Mouse (Mus musculus): ENCODE measurements around the gene Dnah17. TPM values are rescaled to one million over a fixed set of nuclear protein-coding genes. Genes with fewer than 3 reads are reported as not detected.

The Dnah17 gene
- total RNA-seq (2015) (0.12 and 1.3 TPM in 2 replicates), total RNA-seq (2017) (not detected in 2 replicates)

DNA sequence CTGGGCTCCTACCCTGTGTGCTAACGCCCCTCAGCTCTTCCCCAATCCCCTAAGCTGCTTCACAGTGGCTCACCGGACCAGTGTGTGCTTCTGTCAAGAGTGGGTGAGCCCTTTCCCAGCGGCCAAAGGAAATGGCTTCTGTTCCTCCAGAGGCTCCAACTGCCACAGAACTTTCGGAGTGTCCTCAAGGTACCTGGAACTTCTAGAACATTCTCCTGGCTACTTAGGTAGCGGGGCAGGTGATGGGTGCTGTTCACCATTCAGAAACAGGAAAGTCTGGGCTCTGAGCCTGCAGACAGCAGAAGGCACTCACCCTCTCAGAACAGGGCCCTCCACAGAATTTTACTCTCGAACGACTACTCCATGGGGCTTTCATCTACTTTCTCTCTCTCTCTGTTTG, at the start of gene Dnah17:
Dnah17 (minus strand) TSS at position 101 of the 400 bp plus-strand sequence.
- no peak for ATAC-seq (replicated peaks; ENCODE audit: poor library complexity)

DNA sequence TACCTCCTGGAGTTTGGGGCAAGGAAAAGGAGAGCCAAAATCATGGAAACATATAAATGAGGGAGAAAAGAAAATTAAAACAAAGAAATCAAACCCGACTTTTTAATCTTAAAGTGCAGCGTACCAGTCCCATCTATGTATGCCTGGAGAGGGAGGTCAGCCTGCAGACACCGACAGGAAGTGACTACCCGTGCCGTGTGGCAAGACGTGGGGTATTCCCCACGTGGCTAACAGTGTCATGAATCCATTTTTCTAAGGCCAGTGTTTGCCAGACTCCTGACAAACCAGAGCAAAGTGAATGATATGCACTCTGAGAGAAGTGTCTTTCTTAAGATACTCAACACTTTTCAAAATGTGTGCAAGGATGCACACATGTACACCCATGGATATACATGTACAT, 49.8 kb upstream of the Dnah17 start:
- peak; percentile 41; the same call in 1 of the 2 replicates for ATAC-seq (replicated peaks; ENCODE audit: poor library complexity)

DNA sequence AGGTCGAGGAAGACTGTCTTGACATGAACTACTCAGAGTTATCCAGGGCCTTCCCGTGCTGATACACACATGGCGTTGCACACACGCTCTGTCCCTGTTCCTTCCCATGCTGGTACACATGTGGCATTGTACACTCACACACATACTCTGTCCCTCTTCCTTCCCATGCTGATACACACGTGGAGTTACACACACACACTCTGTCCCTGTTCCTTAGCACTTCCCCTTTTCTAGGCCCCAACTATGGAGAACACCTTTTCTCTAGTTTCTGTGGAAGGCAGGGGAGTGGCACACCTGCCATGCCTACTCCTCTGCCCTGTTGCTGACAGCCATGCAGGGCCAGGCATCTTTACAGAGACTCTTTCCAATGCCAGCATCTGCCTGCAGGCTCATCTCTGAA, 47.8 kb upstream of the Dnah17 start:
- ATAC-seq (replicated peaks; ENCODE audit: poor library complexity), result peak; percentile 63

DNA sequence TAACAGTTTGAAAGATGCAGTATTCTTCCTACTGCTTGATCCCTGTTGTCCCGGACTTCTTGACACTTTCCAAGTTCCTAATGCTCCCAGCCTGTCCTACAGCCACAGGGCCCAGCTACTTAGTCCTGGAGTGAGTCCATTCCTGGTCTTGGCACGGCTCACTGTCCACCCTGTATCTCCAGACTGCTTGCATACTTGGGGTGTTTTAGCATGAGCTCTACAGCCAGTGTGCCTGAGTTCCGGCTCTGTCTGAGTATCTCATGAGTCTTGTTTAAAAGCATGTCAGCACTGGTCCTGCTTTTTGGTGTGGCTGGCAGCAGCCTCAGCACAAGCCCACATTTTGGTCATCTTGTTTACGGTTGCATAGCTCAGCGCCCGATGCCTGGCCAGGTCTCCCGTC, 44.3 kb upstream of the Dnah17 start:
- ATAC-seq (replicated peaks; ENCODE audit: poor library complexity), result no peak

DNA sequence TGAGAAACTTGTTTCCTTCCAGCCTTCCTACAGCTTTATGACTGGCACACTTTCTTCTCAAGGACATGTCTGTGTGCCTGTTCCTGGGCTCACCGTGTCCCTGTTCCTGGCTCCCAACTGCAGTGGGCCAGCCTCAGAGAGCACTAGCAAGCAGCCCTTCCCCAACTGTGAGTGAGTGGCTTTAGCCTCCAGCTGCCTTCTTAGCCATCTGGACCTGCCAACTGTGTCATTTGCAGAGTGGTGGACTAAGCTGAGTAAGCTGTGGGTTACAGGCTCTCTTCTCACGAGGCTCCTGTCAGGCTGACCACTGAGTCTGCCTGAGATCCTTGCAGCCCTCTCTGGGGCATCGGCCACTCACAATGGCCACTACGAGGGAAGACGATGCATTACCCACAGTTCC, 42.3 kb upstream of the Dnah17 start:
- no peak for ATAC-seq (replicated peaks; ENCODE audit: poor library complexity)

DNA sequence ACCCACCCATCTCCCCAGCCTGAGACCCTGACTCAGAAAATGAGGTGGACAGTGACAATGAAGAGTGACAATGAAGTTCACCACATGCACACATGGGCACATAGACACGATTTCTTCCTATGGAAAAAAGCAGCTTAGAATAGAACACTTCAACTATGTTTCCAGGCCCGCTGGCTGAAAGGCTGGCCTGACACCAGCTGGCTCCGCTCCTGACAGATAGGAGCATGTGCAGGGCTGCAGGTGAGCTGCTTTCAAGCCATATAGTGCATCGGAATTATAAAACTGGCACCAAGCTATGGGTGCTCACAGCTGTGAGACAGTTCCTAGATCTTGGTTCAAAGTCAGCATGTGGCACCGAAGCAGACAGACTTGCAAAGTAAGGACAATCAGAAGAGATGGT, 39.9 kb upstream of the Dnah17 start:
- no peak for ATAC-seq (replicated peaks; ENCODE audit: poor library complexity)

DNA sequence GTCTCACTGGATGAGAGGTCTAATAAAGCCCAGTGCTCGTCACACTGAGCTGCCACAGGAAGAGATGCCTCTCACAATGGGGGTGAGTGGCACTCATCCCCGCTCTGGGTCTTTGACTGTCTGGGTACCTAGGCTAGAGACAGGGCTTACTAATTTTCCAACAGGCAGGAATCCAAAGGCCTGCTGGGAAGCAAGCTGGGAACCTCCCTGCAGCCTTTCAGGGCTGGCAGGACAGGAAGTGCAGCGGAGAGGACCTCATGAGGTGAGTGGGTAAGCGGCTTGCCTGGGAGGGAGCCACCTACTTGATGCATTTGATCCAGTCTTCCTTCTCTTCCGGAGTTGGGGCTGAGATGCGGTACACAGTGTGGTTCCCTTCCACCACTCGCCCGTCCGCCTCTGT, 38.3 kb upstream of the Dnah17 start:
- ATAC-seq (replicated peaks; ENCODE audit: poor library complexity), result no peak

DNA sequence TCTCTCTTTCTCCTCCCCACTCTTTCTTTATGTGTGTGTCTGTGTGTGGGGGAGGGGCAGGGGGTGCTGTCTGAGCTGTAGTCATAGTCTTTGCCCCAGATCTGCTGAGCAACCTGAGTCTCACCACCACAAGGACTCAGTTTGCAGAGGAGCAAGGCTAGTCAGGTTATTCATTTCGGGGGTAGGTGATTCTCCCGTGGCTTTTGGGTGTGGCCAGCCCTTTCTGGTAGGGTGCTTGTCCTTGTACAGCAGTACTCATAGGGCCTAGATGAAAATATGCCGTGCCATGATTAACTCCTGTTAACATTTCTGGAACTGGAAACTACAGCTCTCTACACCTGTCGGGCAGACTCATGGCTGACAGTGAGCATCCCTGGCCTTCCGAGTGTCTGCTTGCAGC, 36.2 kb upstream of the Dnah17 start:
- ATAC-seq (replicated peaks; ENCODE audit: poor library complexity), result no peak

DNA sequence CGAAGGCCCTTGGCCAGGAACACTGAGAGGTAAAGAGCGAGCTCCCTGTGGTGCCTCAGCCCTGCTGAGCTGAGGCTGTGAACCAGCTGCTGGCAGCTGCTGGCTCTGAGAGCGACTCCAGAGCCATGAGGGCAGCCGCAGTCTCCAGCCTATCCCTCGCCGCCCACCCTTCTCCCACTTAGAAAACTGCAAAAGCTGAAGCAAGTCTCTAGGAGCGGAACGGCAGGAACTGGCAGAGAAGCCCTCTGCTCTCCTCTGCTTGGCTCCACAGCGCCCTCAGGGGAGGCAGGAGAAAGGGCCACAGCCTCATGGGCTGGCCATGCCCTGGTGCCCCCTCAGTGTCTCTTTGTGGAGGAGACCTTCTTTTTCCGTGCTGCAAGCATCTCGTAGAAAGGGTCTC, 35.2 kb upstream of the Dnah17 start:
- ATAC-seq (replicated peaks; ENCODE audit: poor library complexity), result no peak

DNA sequence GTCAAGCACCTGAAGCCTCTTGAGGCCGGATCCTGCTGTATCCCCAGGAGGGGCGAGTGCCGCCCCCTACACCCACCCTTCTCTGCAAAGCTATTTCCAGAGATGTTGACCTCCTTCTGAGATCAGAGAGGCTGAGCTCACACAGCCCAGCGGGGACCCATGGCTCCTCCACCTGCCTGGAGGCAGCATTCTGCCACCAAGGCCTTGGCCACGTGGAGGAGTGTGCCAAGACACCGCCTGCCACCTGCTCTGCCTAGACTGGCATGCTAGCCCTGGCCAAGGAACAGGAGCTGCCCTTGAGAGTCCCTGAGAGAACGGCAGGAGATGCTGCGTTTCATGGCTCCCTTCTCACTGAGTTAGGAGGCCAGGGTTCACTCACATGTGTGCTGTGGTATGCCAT, 34.1 kb upstream of the Dnah17 start:
- no peak for ATAC-seq (replicated peaks; ENCODE audit: poor library complexity)

DNA sequence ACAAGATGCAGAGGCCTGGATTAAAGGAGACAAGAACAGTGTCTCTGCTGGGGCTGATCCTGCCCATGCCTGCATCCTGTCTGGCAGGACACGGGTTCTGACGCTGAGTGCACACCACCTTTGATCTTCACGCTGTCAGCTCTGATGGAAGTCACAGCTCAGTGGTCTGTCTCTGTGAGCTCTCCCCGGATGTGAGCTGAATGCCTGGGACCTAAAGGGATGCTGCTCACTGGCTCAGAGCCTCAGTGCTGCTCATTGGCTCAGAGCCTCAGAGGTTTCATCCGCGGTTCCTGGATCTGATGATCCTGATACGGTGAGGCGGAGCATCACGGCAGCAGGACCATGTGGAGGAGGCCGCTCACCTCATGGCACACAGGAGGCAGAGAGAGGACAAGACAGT, 31.8 kb upstream of the Dnah17 start:
- no peak for ATAC-seq (replicated peaks; ENCODE audit: poor library complexity)

DNA sequence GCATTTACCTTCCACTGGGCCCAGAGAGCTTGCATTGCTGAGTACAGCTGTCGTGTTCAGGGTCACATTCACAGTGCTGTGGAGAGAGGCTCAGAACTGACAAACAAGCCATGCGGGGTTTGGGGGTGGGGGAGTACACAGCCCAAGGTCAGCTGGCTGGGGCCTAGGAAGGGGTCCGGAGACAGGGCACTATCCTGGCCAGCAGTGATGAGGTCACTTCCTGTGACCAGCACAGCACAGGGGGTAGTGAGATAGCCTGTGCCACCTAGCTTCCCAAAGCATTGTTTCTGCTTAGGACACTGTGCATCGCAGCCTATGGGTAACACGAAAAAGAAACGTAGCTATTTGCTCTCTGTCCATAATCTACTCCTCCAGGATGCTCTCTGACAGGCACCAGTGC, 30.8 kb upstream of the Dnah17 start:
- ATAC-seq (replicated peaks; ENCODE audit: poor library complexity), result no peak

DNA sequence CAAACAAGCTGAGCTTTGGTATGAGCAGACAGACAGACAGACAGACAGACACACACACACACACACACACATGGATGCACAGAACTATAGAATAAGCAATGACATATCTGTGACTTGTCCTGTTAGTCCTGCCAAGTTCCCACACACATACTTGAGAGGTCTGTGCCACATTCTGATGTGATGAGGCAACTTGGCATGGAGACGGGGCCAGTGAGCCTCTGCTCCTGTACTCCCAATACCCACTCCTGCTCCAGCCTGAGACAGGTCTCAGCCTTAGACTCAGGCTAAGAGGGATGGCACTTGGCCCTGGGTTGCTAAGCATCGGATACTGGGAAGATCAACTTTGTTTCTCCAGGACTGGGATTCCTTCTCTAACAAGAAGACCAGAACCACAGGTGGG, 30.3 kb upstream of the Dnah17 start:
- no peak for ATAC-seq (replicated peaks; ENCODE audit: poor library complexity)

DNA sequence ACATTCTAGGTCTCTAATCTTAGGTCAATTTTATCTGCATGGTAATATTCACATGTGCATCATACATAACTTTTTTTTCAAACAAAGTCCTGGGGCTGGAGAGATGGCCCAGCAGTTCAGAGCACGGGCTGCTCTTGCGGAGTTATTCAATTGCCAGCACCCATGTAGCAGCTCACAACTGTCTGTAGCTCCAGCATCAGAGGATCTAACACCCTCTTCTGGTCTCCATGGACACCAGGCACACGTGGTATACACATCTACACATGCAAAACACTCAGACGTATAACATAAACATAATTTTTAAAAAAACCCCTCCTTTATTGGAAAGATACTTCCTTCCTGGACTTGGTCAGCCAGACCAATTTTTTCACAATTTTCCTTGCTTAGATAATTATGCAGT, 28.3 kb upstream of the Dnah17 start:
- ATAC-seq (replicated peaks; ENCODE audit: poor library complexity), result no peak

DNA sequence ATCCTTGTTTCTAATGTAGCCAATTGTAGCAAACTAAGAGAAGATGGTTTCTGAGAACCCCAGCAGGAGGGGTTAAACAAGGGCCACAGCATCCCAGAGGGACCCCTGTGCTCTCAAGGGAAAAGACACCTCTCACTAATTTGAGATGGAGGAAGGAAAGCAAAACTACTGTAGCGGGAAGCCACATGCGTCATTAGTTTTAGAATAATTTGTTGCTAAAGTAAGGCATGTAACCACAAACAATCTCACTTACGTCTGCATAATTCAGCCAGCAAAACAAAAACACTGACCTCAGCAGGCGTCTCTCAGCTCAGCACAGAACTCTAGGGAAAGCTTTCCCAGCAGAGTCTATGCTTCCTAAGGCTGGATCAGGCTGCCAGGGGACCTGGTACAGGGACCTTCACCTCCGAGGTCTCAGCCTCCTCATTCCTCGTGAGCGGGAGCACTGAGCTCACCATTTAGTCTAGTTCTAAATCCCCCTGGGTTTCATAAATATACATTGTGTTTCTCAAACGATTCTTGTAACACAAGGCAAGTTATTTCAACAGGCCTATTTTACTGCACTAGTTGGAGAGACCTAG, 26.1 kb upstream of the Dnah17 start:
- ATAC-seq (replicated peaks; ENCODE audit: poor library complexity), result no peak

DNA sequence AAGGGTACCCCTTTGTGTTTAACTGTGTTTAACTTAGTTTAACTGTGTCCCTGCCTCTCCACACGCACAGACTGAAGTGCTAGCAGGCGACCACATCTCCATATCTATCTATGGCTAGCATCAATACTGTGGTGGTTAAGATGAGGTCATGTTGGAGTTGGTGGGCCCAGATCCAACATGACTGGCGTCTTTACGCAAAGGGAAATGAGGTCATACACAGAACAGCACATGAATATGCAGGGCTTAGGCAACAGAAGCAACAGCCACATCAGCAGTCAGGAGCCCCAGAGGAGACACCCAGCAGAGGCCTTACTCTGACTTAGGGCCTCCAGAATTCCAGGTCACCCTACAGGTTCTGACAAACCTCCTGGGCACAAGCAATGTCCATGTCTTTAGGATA, 22.5 kb upstream of the Dnah17 start:
- ATAC-seq (replicated peaks; ENCODE audit: poor library complexity), result peak; percentile 61

DNA sequence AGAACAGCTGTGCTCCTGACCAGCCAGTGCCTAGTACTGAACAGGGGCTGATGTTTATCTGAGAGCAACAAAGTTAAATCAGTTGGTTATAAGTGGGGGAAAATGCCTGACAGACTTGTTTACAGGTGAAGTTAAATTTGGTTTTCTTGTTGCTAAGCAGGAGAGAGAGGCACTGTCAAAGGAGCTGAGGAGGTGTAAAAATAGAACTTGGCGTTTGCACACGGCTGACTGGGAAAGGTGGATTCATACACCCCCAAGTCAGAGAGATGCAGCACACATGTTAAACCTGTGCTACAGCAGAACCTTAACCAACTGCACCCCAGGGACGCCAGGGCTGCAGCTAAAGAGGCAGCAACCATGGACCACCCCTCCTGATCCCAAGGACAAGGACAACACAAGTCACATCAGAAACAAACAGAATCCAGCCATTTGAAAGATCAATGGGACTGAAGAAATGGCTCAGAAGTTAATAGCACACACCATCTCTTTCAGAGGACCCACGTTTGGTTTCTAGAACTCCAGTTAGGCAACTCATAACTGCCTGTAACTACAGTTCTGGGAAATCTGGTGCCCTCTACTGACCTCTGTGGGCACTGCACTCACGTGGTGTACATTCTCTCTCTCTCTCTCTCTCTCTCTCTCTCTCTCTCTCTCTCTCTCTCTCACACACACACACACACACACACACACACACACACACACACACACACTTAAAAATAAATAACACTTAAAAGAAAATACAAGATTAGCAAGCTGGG, 21.2 kb upstream of the Dnah17 start:
- ATAC-seq (replicated peaks; ENCODE audit: poor library complexity), result no peak

DNA sequence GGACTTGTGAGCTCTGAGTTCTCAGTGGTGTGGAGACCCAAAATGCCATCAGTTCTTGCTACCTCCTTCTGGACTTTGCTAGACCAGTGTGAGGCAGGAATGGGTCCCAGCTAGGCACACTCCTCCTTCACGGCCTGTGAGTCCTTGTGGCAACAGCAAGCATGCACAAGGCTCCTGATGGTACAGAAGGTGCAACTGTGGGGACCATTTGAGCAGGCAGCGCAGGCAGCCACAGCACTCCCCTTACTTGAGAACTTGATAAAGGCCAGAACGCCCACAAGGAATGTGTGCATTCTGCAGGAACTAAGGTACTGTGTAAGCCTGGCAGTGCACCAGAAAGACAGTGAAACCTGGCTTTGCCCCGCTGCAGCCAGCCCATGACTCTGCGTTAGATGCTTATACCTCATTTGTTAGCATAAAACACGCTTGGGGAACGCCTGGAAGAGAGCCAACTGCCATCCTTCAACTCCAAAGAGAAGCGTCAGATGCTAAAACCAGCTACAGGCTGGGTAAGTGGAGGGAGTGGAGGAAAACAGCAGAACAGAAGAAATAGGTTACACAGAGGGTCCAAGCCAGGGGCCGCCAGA, 19.8 kb upstream of the Dnah17 start:
- ATAC-seq (replicated peaks; ENCODE audit: poor library complexity), result no peak

DNA sequence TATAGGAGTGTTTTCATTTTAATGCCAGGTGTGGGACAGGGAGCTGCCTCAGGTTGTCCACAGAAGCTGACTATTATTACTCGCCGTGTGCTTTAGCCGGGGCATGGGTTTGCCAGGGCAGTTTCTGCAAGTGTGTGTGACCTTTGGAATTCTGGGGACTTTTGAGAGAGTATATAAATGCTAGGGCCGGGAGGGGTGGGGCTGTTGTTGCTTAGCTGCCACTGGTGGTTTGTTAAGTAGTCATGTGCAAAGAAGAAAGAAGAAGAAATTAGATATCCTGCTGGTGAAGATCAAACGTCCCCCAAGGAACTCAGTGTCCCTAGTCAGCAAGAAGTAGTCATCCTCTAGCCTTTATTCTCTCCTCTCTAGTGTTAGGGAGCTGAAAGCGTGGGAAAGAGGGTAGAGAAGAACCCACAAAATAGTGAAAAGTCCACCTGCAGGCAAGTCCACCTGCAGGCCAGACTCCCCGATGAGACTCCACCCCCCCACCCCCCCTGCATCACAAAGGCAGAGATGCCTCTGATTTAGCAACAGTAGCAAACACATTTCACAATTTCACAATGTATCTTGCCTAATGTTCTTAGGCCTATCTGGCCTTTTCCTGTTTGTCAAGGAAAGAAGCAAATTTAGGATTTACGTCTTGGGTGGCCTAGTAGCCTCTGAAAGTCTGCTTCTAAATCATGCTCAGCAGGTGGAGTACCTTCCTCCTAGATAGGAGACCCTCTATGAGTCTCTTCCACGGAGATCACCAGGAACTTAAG, 17.6 kb upstream of the Dnah17 start:
- ATAC-seq (replicated peaks; ENCODE audit: poor library complexity), result 0 out of 2 replicates have a peak, but pooled peaks have one; percentile 12

DNA sequence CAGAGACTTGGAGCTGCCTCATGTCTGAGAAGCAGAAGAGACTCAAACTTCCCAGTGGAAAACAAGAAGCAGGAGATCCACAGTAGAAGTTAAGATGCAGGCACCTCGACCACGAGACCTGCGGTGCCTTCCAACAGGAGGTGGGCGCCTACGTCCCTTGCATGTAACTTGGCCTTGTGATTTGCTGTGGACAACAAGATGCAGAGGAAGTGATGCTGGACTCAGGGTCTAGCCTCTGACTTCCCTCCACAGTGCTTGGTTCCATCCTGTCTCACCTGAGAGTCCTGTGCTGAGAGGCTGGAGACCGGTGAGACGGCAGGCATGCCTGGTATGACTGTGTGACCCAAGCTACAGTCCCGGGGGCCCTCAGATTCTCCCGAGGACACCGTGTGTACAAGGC, 16.0 kb upstream of the Dnah17 start:
- no peak for ATAC-seq (replicated peaks; ENCODE audit: poor library complexity)

DNA sequence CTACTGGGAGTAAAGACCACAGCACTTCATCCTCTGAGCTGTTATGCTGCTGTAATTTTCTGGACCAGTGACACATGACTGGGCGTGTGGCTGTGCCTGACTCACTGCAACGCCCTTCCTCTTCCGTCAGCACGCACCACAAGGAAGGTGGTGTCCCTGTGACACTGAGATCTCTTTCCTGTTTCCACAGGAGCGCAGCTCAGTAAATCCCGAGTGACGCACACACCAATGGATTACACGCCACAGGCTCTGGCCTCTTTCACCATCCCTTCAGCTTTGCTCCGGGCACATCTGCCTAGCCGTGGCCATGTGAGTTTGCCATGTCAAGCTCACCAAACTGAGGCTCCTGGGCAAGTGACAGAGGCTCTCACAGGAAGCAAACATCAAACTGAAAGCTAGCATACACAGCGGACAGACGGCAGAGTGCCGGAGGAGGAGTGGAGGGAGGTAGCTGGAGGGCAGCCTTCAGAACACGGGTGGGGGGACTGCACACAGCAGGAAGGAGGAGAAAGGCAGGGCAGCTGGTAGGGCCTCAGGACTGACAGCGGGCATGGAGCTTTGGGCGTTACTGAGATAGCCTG, 15.4 kb upstream of the Dnah17 start:
- peak; percentile 93 for ATAC-seq (replicated peaks; ENCODE audit: poor library complexity)

Data from megakaryocyte progenitor cell, adult 5-6 weeks (primary cell).